Mouse (Mus musculus): ENCODE data around the gene Ctdsp2. TPM values are rescaled to one million over a fixed set of nuclear protein-coding genes. Genes with fewer than 3 reads are reported as not detected.

Gene Ctdsp2
- total RNA-seq (2021): 10 to 100 TPM; 79.4 to 83.8 TPM
- long read RNA-seq, experiment 1, full-length matches to known transcripts: 33 of 42 reads
- long read RNA-seq, experiment 1, partial matches to known transcripts: 0 of 42 reads
- long read RNA-seq, experiment 1, other reads (novel, unspliced or antisense): 9 of 42 reads
- long read RNA-seq, experiment 2, full-length matches to known transcripts: 33 of 44 reads
- long read RNA-seq, experiment 2, partial matches to known transcripts: 7 of 44 reads
- long read RNA-seq, experiment 2, other reads (novel, unspliced or antisense): 4 of 44 reads

- intact Hi-C loops (cut with DNase I): loop anchor here (1.0 kb wide), 2 partner anchors 21 to 50 kb away; no protein-coding TSS in a partner anchor
- H3K4me3 ChIP-seq: peak within 1 kb of the TSS; percentile 97
- H3K27ac ChIP-seq: peak within 1 kb of the TSS; percentile 99
- peak; percentile 99 to 100 for DNase-seq (ENCODE audit: extremely low spot score in 1 of 2, low spot score in 2 of 2)
- peak; percentile 15; the same call in 1 of the 2 replicates for TF ChIP-seq CTCF (IDR thresholded peaks at IDR 0.05)
Observed at GRCm38 (mm10) chr10:126978277-126978994, at the start of gene Ctdsp2. TSS of gene Ctdsp2 (plus strand) at chr10:126978717.

DNA sequence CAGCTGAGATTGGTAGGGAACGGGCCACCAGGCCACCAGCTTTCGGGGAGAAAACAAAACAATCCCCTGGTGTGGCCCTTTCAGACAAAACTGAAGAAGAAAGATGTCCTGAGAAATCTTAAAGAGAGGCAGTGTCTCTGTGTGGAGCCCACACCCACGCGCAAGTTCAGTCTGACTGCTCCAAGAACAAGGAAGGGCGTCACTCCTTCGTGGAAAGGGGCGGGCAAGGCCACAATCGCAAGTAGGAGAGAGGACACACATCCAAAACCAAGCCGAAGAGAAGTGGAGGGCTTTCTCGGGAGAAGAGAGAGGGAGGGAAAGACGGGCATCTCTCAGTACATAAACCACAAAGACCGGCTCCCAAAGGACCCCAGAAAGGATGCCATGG lies 49.7 kb upstream of the Ctdsp2 start:
- DNase-seq (ENCODE audit: extremely low spot score in 1 of 2, low spot score in 2 of 2): peak in 1 of 2 experiments; percentile 49
- intact Hi-C loops (cut with DNase I): loop anchor here (1.0 kb wide), 3 partner anchors 24 to 49 kb away; partner anchors contain the start of gene Ctdsp2
- H3K27ac ChIP-seq: peak overlapping the region; percentile 98
- TF ChIP-seq CTCF (IDR thresholded peaks at IDR 0.05): no peak
- peak overlapping the region; percentile 54 for H3K4me3 ChIP-seq

DNA sequence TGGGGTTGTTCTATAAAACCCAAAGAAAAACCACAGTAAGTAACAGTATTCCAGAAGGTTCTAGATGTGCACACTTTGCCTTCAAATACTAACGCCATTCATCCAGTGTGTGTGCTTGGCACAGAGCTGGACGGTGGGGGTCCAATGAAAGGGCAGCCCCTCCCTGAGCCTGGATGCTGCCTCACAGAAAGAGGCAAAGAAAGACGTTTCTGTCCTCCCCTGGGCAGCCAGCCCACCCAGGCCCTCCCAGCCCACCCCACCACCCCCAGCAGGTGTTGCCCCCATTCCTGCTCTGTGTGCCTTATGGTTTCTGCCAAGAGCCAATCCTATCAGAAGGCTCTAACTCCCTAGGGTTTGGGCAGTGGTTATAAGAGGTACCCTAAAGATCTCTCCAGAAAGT lies 49.0 kb upstream of the Ctdsp2 start:
- intact Hi-C loops (cut with DNase I): no loop called here
- H3K27ac ChIP-seq: peak overlapping the region; percentile 98
- TF ChIP-seq CTCF (IDR thresholded peaks at IDR 0.05): no peak

GRCm38 (mm10) chr10:126930270-126931121 lies 48.0 kb upstream of the Ctdsp2 start:
- intact Hi-C loops (cut with DNase I): no loop called here
- Histone ChIP-seq H3K27ac (peak overlapping the region; percentile 98), H3K4me3 (no peak overlapping the region)
- DNase-seq (ENCODE audit: extremely low spot score in 1 of 2, low spot score in 2 of 2): no peak
- TF ChIP-seq CTCF (IDR thresholded peaks at IDR 0.05): no peak

More for the DNA sequence above, 49.0 kb upstream of the Ctdsp2 start:
- no peak overlapping the region for H3K4me3 ChIP-seq
- DNase-seq (ENCODE audit: extremely low spot score in 1 of 2, low spot score in 2 of 2): no peak

- peak; percentile 32 to 50 for DNase-seq (ENCODE audit: extremely low spot score in 1 of 2, low spot score in 2 of 2)
- Histone ChIP-seq H3K27ac (peak overlapping the region; percentile 83), H3K4me3 (no peak overlapping the region)
- TF ChIP-seq CTCF (IDR thresholded peaks at IDR 0.05): no peak
- intact Hi-C loops (cut with DNase I): no loop called here
Observed at GRCm38 (mm10) chr10:126931123-126931759, 47.3 kb upstream of the Ctdsp2 start.

DNA sequence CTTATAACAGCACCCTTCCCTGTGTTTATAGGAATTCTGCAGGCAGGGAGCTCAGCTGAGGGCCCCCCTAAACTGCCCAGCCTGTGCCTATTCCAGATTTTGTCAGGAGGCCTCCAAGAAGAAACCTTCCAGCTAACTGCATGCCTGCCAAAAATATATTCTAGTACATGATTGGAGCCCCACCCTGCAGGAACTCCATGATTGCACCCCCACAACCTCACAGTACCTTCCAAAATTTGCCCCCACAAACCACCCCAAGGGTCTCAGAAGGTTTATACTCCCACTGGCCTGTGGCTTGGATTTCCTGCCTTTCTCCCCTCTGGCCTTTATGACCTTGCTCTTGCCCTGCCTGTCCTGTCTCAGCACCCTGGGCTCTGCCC lies 46.8 kb upstream of the Ctdsp2 start:
- DNase-seq (ENCODE audit: extremely low spot score in 1 of 2, low spot score in 2 of 2): no peak
- Histone ChIP-seq H3K27ac (peak overlapping the region; percentile 83), H3K4me3 (no peak overlapping the region)
- TF ChIP-seq CTCF (IDR thresholded peaks at IDR 0.05): no peak
- intact Hi-C loops (cut with DNase I): no loop called here

DNA sequence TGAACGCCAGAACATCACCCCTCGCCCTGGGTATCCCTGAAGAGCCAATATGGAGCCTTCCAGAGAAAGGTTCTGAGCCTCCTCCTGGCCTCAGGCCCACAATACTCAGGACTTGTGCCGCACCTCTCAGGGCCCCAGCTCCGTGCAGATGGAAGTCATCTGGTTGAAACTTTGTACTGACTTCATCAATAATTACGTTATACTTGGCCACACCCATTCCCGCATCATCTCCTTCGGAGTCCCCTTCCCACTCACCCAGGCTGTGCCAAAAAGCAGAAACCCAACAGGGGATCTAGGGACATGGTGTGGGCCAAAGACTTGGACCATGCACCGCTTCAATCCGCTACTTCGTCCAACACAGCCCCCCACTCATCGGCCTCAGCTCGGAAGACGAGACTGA lies 44.0 kb upstream of the Ctdsp2 start:
- intact Hi-C loops (cut with DNase I): no loop called here
- H3K4me3 ChIP-seq: no peak overlapping the region
- no peak for DNase-seq (ENCODE audit: extremely low spot score in 1 of 2, low spot score in 2 of 2)
- H3K27ac ChIP-seq: peak overlapping the region; percentile 93; the same call in 1 of the 2 replicates
- TF ChIP-seq CTCF (IDR thresholded peaks at IDR 0.05): no peak

- TF ChIP-seq CTCF (IDR thresholded peaks at IDR 0.05): no peak
- Histone ChIP-seq H3K4me3 (no peak overlapping the region), H3K27ac (peak overlapping the region; percentile 93)
- no peak for DNase-seq (ENCODE audit: extremely low spot score in 1 of 2, low spot score in 2 of 2)
- intact Hi-C loops (cut with DNase I): no loop called here
Observed at GRCm38 (mm10) chr10:126935121-126935520, 43.4 kb upstream of the Ctdsp2 start.

GRCm38 (mm10) chr10:126935556-126936381 lies 42.7 kb upstream of the Ctdsp2 start:
- Histone ChIP-seq H3K4me3 (no peak overlapping the region), H3K27ac (peak overlapping the region; percentile 93)
- DNase-seq (ENCODE audit: extremely low spot score in 1 of 2, low spot score in 2 of 2): peak; percentile 53 to 56
- no peak for TF ChIP-seq CTCF (IDR thresholded peaks at IDR 0.05)
- intact Hi-C loops (cut with DNase I): loop anchor here (2.0 kb wide), 1 partner anchor 17 kb away; no protein-coding TSS in a partner anchor

DNA sequence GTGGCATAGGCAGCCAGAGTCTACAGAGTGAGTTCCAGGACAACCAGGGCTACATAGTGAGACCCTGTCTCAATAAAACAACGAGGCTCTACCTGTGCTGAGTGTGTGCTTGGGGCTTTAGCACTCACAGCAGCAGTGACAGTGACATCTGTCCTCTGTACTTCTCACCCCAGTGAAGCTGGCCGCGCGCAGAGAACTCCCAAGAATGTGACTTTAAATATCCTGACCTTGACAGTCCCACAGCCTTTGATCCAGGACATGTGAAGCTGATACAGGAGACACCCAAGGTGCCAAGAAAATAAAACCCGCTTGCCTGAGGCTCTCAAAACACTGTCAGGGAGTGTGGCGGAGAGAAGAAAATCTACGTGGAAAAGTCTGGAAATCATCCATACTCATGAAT lies 37.6 kb upstream of the Ctdsp2 start:
- Histone ChIP-seq H3K27ac (no peak overlapping the region), H3K4me3 (no peak overlapping the region)
- no peak for DNase-seq (ENCODE audit: extremely low spot score in 1 of 2, low spot score in 2 of 2)
- intact Hi-C loops (cut with DNase I): no loop called here
- no peak for TF ChIP-seq CTCF (IDR thresholded peaks at IDR 0.05)

Data from left cerebral cortex, adult 2 months (tissue).